Mouse (Mus musculus): Measurements from ENCODE around the gene Rsrp1. TPM values are rescaled to one million over a fixed set of nuclear protein-coding genes. Genes with fewer than 3 reads are reported as not detected.

The Rsrp1 gene
- polyA plus RNA-seq, 1 experiment: 145 TPM

DNA sequence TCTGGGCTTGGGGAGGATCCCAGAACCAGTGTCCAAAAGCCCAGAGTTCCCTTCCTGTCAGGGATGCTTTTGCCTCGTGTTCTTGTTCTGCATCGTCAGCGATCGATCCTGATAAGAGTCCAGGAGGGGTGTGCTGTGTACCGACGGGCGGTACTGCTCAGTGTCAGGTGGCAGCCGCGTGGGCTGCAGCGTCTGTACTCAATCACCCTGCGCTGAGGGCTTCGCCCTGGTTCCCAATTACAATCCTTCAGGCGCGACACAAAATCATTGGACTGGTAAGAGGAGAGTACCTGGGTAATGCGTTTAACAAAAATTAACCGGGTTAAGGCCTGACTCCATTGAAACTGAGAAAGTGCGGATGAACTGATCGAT is 45.2 kb downstream of the Rsrp1 start:
- Histone ChIP-seq H3K27me3 (ENCODE audit: control insufficient read depth, insufficient read depth, low read length) (no peaks in the 10 kb centered on the region), H3K4me3 (ENCODE audit: control insufficient read depth, low read depth, low read length) (no peak overlapping the region), H3K27ac (ENCODE audit: control insufficient read depth, insufficient read depth, low read depth, low read length) (no peak overlapping the region), H3K36me3 (ENCODE audit: control insufficient read depth, insufficient read depth, low read length) (no peaks in the 10 kb centered on the region), H3K4me1 (ENCODE audit: control insufficient read depth, insufficient read depth, low read length) (peaks cover 4% of the 10 kb centered on the region)
- no peak for TF ChIP-seq POLR2A (IDR thresholded peaks at IDR 0.05; ENCODE audit: control insufficient read depth, low read depth, low read length)
- TF ChIP-seq CTCF (IDR thresholded peaks at IDR 0.05; ENCODE audit: control insufficient read depth, insufficient read depth, insufficient replicate concordance, low read depth, low read length): no peak

DNA sequence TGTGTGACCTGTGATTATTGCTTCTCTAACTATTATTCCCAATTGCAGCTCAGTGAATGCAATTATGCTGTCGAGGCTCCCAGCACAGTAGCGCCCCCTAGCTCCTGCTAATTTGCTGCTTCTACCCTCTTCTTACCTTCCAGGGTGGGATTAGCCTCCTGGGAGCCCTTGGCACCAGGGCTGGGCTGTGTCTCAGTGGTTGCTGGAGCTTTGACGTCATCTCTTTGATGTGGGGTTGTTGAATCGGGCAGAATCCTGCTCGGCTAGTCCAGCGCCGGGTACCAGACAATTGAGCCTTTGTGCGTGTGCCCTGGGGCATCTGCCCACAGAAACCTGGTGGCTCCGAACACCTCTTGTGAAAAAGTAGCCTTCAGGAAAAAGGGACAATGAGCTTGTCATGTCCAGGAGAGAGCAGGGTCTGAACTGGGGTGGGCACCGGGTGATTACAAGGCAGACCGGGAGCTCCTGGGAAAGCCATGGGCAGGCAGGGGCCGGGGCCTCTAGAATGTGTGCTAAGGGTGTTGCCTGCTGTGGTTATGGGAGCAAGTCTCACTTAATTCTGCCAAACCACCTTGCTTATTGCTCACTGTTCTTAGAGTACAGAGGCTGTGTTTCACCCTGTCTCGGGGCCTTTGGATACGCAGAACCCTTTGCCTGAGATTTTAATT is 52.0 kb downstream of the Rsrp1 start:
- H3K36me3 ChIP-seq (ENCODE audit: control insufficient read depth, insufficient read depth, low read length): no peaks in the 10 kb centered on the region
- H3K27me3 ChIP-seq (ENCODE audit: control insufficient read depth, insufficient read depth, low read length): no peaks in the 10 kb centered on the region
- TF ChIP-seq CTCF (IDR thresholded peaks at IDR 0.05; ENCODE audit: control insufficient read depth, insufficient read depth, insufficient replicate concordance, low read depth, low read length): peak; percentile 46; the same call in 1 of the 2 replicates
- TF ChIP-seq POLR2A (IDR thresholded peaks at IDR 0.05; ENCODE audit: control insufficient read depth, low read depth, low read length): no peak
- no peak overlapping the region for H3K4me3 ChIP-seq (ENCODE audit: control insufficient read depth, low read depth, low read length)
- H3K4me1 ChIP-seq (ENCODE audit: control insufficient read depth, insufficient read depth, low read length): no peaks in the 10 kb centered on the region
- no peak overlapping the region for H3K27ac ChIP-seq (ENCODE audit: control insufficient read depth, insufficient read depth, low read depth, low read length)

DNA sequence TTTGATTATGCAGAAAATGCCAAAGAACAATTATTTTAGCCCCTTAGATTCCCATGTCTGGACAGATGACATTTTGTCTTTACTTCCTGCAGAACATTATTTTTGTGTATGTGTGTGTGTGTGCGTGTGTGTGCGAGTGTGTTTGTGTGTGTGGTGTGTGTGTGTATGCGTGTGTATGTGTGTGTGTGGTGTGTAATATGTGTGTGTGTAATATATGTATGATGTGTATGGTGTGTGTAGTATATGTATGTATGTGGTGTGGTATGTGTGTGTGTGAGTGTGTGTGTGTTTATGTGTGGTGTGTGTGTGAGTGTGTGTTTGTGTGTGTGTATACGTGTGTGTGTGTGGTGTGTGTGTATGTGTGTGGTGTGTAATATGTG is 52.5 kb downstream of the Rsrp1 start:
- TF ChIP-seq CTCF (IDR thresholded peaks at IDR 0.05; ENCODE audit: control insufficient read depth, insufficient read depth, insufficient replicate concordance, low read depth, low read length) (no peak), POLR2A (IDR thresholded peaks at IDR 0.05; ENCODE audit: control insufficient read depth, low read depth, low read length) (no peak)
- Histone ChIP-seq H3K4me3 (ENCODE audit: control insufficient read depth, low read depth, low read length) (no peak overlapping the region), H3K27ac (ENCODE audit: control insufficient read depth, insufficient read depth, low read depth, low read length) (no peak overlapping the region), H3K36me3 (ENCODE audit: control insufficient read depth, insufficient read depth, low read length) (no peaks in the 10 kb centered on the region), H3K4me1 (ENCODE audit: control insufficient read depth, insufficient read depth, low read length) (no peaks in the 10 kb centered on the region), H3K27me3 (ENCODE audit: control insufficient read depth, insufficient read depth, low read length) (no peaks in the 10 kb centered on the region)

Other genes with a start within 250 kb of the Rsrp1 start
- gene Man1c1, start 219.3 kb upstream of the Rsrp1 start, polyA plus RNA-seq (2012; rRNA removed): 0.87 and 0.95 TPM in 2 replicates
- 1.7 and 1.9 TPM in 2 replicates for gene Ldlrap1, start 155.6 kb upstream of the Rsrp1 start, polyA plus RNA-seq (2012; rRNA removed)
- gene Maco1, start 70.2 kb upstream of the Rsrp1 start, polyA plus RNA-seq (2012; rRNA removed): 14.6 and 15.7 TPM in 2 replicates
- gene Rhd, start 59.1 kb upstream of the Rsrp1 start, polyA plus RNA-seq (2012; rRNA removed): 0.97 and 1.6 TPM in 2 replicates
- 19.5 and 23.0 TPM in 2 replicates for gene Tmem50a, start 8.6 kb upstream of the Rsrp1 start, polyA plus RNA-seq (2012; rRNA removed)
- gene Syf2, start 7.3 kb downstream of the Rsrp1 start, polyA plus RNA-seq (2012; rRNA removed): 22.0 and 24.3 TPM in 2 replicates
- gene Runx3, start 197.1 kb downstream of the Rsrp1 start, polyA plus RNA-seq (2012; rRNA removed): 8.8 and 9.1 TPM in 2 replicates